Mouse (Mus musculus): ENCODE data around the gene Itpkb.

DNA sequence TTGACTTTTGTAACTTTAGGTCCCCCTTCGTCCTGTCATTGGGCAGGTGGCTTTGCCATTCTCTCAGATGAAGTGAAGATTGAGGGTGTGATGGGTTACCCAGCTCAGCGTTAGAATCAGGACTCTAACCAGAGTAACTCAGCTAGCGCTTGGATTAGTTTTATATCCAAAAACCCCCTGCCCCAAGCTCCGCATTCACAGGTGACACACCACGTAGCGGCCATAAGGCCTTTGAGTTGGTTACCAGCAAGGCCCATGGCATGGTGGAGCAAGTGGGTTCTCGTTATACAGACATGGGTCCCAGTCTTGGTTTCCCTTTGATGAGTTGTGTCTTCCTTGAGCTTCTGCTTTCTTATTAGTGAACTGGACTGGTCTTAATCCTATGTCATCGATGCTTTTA lies 53.6 kb downstream of the Itpkb start:
- no peak for TF ChIP-seq CTCF (IDR thresholded peaks at IDR 0.05; ENCODE audit: low read depth)
- TF ChIP-seq EP300 (optimal IDR thresholded peaks at IDR 0.05): no peak
